Mouse (Mus musculus): ENCODE results near the gene Col23a1.
"Not testable (repeated sequence)": the region's sequence is repeated elsewhere in the genome, so short reads cannot be mapped to it uniquely, and the experiment has no call there.

The Col23a1 gene

DNA sequence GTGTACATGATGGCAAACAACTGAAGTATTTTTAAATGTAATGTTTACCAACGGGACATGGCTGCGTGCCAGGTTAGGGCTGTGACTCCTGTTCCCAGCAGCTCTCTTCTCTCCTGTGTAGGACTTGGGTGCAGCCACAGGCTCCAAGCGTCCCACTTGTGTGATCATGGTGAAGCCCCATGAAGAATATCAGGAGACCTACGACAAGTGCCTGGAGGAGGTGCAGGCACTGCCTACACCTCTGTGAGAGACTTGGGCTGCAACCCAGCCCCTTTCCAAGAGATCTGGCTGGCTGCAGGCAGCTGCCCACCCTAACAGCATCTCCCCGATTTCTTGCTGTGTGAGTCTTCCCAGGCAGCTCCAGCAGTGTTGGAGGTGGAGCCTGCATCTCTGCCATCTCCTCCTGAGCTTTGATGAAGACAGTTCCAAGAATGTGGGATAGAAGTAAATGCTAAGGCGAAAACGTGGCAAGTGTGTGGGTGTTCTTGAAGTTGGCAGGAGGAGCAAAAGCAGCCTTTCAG, 333.3 kb downstream of the Col23a1 start:
- DNase-seq (ENCODE audit: low spot score) = no peak

DNA sequence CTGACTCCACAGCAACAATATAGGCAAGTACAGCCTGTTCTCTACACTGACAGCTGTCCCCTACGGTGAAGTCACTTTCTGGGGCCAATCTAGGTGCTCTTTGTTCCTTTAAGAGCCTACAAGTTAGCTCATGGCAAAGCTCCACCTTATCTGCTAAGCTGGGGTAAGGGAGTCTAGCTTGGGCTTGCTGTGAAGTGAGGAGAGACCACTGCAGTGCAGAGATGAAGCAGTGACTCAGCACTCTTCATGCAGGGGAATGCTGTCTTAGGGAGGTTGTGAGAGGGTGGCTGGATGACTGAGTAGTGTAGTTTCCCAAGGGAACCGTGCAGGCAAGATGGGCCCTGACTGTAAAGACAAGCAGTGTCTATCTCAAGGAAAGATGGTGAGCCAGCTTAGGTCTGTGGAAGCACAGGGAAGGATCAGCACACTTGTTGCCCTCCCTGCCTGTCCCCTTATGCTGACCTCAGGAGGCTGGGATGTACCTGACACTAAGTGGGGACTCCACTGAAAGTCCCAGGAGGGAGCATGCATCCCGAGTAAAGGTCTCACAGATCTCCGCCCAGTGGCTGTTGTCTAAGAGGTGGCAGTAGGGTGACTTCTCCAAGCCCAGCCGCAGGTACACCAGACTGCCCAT, 335.6 kb downstream of the Col23a1 start:
- no peak for DNase-seq (ENCODE audit: low spot score)

DNA sequence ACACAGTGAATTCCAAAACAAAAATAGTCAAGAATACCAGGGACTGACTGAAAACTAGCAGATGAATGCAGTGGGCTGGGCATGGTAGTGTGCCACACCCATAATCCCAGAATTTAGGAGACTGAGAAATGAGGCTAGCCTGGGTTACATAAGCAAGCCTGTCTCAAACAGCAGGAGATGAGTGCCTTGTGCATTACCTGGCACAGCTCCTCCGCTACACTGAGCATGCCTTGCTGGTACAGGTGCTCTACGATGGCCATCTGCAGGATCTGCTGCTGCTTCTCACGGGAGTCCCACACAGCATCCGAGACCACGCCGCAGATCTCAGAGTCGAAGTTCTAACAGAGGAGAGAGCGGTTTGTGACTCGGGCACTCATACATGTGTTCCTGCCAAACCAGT, 337.7 kb downstream of the Col23a1 start:
- DNase-seq (ENCODE audit: low spot score) = no peak

DNA sequence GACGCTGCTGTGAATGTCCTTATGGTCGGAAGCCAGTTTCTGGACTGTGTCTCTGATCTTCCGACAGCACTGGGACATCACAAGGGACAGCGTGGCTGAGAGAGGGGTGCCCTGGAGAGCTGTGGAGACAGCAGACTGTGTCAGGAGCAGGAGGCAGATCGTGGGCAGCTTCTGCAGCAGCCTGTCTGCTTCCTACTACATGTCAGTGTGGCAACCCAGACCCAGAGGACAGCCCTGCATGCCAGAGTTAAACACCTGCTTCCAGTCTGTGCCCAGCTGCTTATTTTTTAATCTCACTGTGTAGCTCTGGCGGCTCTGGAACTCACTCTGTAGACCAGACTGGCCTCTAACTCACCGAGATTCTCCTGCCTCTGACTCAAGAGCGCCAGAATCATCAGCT, 338.2 kb downstream of the Col23a1 start:
- no peak for DNase-seq (ENCODE audit: low spot score)

DNA sequence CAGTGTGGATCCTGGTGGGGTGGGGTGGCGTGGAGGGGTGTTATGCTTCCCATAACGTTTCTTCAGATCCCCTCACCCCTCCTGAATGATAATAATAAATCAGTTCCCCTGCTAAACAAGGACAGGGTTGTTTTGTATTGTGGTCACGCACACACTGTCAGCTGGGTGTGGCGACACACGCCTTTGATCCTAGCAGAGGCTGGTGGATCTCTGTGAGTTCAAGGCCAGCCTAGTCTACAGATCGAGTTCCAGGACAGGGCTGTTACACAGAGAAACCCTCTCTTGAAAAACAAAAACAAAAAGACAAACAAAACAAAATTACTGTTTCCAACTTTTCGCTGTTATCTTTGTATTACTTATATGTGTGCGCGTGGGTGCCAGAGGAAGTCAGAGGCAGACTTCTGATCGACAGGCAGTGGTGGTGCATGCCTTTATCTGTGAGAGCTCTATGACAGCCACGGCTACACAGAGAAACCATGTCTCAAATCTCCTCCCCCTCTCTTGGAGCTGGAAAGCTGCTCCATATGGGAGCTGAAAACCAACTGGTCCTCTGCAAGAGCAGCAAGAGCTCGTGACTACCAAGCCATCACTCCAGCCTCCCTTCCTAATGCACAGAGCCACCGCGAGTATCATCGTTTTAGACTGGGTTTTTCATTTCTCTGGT, 340.1 kb downstream of the Col23a1 start:
- DNase-seq (ENCODE audit: low spot score) = no peak

DNA sequence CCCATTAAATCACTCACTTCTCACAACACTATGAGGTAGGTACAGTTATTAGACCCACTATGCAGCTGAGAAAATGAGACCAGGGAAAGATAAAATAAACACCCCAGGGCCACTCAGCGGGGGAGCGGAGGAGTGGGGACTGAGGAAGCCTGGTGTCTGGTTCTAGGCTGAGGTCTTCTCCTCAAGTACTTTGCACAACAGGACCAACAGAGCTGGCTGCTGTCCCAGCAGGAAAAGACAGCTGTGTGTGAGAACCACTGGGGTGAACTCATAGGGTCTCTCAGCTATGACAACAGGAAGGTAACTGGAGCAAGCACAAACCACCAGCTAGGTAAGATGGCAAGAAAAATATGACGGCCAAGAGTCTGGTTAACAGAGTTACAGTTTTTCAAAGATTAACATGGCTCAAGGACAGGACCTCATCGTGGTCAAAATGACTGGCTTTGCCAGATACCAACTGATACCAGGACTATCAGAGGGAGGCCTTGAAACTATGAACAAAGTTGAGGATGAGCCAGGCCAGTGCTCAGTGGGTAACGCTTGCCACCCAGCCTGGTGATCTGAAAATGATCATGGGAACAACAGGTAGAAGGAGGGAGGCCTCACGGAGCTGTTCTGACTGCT, 342.5 kb downstream of the Col23a1 start:
- no peak for DNase-seq (ENCODE audit: low spot score)

DNA sequence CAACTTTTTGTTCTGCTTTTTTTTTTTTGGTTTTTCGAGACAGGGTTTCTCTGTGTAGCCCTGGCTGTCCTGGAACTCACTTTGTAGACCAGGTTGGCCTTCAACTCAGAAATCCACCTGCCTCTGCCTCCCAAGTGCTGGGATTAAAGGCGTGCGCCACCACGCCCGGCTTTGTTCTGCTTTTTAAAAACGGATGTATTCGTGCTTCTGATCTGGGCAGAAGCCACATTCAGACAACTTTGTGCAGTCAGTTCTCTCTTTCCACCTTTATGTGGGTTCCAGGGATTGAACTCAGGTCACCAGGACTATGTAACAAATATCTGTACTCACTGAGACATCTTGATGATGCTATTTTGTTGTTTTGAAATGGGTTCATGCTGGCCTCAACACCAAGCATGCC, 343.5 kb downstream of the Col23a1 start:
- DNase-seq (ENCODE audit: low spot score) = not testable (repeated sequence)

Data from ovary, postnatal 10 days (tissue).